Mouse (Mus musculus) forebrain, embryonic 10.5 days (tissue): ENCODE results near the gene Gstt2. TPM values are rescaled to one million over a fixed set of nuclear protein-coding genes. Genes with fewer than 3 reads are reported as not detected.
"Not testable (repeated sequence)": the region's sequence is repeated elsewhere in the genome, so short reads cannot be mapped to it uniquely, and the experiment has no call there.

Experiments
- DNase-seq: peaks from one replicate; pipeline ENCODE4 v3.0.0-alpha.2; 2017; ENCODE audit warnings: low spot score; ENCODE audit errors: extremely low spot score
- H3K27ac ChIP-seq: fragments of 300-500 bp; sonication (generic); 2 replicates; pipeline ENCODE4 v1.5.1; 2016; ENCODE audit warnings: mild to moderate bottlenecking
- H3K27me3 ChIP-seq: fragments of 300-500 bp; sonication (generic); 2 replicates; pipeline ENCODE4 v1.6.1; 2016; ENCODE audit warnings: mild to moderate bottlenecking; ENCODE audit not compliant: poor library complexity, severe bottlenecking
- H3K36me3 ChIP-seq: fragments of 300-500 bp; sonication (generic); replicated peaks from 2 replicates; pipeline ENCODE4 v1.6.1; 2016; ENCODE audit warnings: mild to moderate bottlenecking, moderate library complexity
- H3K4me1 ChIP-seq: fragments of 300-500 bp; sonication (generic); 2 replicates; pipeline ENCODE4 v1.6.1; 2016
- H3K4me3 ChIP-seq: fragments of 300-500 bp; sonication (generic); 2 replicates; pipeline ENCODE4 v1.5.1; 2016; ENCODE audit warnings: mild to moderate bottlenecking, moderate library complexity
- H3K9me3 ChIP-seq: fragments of 300-500 bp; sonication (generic); 2 replicates; pipeline ENCODE4 v1.6.1; 2016; ENCODE audit warnings: mild to moderate bottlenecking, moderate library complexity
- WGBS: fragments of 180-500 bp; shearing (Covaris S2); methylation state at CpG from one replicate; pipeline ENCODE4 v1.1.7; 2016; 5-methylcytosine and 5-hydroxymethylcytosine counted together
- polyA plus RNA-seq: library from polyadenylated mRNA; unstranded; fragments of >200 nt; fragmentation: Nextera tagmentation; extraction: Ambion mirVana; gene quantifications from 2 replicates; pipeline ENCODE4 v1.2.1, GENCODE M21; 2016

Gene Gstt2
- polyA plus RNA-seq, 1 experiment from 2014 or later: 7.3 TPM

DNA sequence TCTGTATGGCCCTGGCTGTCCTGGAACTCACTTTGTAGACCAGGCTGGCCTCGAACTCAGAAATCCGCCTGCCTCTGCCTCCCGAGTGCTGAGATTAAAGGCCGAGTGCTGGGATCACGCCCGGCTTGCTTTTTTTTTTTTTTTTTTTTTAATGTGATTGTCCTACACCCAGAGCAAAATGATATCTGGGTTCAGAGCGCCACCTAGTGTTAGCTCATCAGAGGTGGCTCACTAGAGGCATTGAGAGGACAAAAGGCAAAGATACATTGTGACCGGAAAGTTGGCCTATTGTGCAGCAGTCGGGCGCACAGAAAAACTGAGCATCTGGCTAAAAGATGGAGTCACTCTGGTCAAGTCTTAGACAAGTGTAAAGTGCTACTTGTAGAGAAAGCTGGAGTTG lies 16.2 kb upstream of the Gstt2 start:
- Histone ChIP-seq H3K36me3 (peaks cover 31% of the 10 kb centered on the region), H3K4me3 (no peak overlapping the region), H3K4me1 (peaks cover 44% of the 10 kb centered on the region), H3K27ac (0 out of 2 replicates have a peak overlapping the region, but pooled peaks have one; percentile 25), H3K9me3 (0 out of 2 replicates have a peak, but pooled peaks cover 3% of the 10 kb centered on the region), H3K27me3 (peaks cover 3% of the 10 kb centered on the region; the same call in 1 of the 2 replicates)
- peak; percentile 73 for DNase-seq
- 38% methylated on average over 10 of the region's 10 CpGs for WGBS

DNA sequence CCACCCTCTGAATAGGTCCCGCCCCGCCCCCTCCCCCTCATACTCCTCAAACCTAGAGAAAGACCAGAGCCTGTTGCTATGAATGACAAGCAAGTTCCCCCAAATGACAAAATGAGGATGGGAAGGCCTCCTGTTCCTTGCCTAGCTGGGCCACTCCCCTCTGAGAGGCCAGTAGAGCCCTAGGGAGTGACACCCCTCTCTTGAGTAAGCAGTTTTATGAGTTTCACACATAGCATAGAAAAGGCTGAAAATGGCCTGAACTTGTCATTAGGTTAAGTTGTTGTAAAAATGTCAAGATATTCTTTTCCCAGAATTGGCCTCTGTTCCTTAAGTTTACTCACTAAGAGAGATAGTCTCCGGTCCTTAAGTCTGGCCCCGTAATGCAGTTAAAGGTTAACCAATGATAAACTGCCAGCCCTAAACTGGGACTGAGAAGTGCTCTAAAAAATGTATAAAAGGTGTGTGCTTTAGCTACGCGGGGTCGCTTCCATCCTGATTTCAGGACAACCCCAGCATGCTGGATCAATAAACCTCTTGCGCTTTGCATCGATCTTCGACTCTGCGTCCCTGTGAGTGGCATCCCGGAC lies 15.4 kb upstream of the Gstt2 start:
- Histone ChIP-seq H3K9me3 (0 out of 2 replicates have a peak, but pooled peaks cover 3% of the 10 kb centered on the region), H3K4me3 (no peak overlapping the region), H3K4me1 (peaks cover 39% of the 10 kb centered on the region), H3K27me3 (peaks cover 3% of the 10 kb centered on the region; the same call in 1 of the 2 replicates), H3K36me3 (peaks cover 23% of the 10 kb centered on the region), H3K27ac (no peak overlapping the region)
- no peak for DNase-seq
- 96% methylated on average over 12 of the region's 12 CpGs for WGBS

DNA sequence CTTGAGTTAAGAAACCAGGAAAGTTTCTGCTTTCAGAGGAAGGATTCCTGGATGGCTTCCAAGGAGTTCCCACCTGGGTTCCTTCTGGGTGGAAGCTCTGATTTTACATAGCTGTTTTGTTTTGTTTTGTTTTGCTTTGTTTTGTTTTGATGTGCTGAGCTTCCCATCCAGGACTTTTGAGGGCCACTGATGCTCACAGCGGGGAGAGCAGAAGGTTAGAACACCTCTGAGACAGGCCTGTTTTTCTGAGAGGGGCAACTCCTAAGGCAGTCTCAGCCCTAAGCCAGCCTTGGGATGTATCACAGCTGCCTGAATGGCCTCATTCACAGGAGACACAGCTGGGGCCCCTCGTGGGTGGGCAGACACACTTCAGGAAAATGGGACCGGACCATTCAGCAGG lies 14.5 kb upstream of the Gstt2 start:
- no peak overlapping the region for H3K27ac ChIP-seq
- 37% methylated on average over 3 of the region's 3 CpGs for WGBS

DNA sequence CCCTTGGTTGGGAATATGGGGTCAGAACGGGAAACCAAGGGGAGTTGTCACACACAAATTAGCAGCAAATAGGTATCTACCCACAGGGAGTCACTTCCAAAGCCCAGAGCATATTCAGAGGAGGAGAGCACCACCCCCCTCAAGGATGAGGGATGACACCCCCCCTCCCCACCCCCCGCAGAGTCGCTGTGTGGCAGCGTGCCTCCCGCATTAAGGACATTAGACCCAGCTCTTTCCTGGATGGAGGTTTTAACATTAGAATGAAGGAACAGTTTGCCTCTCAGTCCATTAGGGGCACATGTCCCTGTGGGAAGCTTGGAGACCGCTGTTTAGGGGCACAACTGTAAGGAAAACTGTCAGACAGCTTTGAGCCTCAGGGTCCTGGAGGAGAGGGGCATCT lies 13.9 kb upstream of the Gstt2 start:
- Histone ChIP-seq H3K27me3 (peaks cover 3% of the 10 kb centered on the region; the same call in 1 of the 2 replicates), H3K9me3 (0 out of 2 replicates have a peak, but pooled peaks cover 3% of the 10 kb centered on the region), H3K4me1 (peaks cover 34% of the 10 kb centered on the region), H3K36me3 (peaks cover 7% of the 10 kb centered on the region), H3K27ac (0 out of 2 replicates have a peak overlapping the region, but pooled peaks have one; percentile 0), H3K4me3 (no peak overlapping the region)
- DNase-seq: no peak
- 5% methylated on average over 6 of the region's 6 CpGs for WGBS

More for the DNA sequence above, 14.5 kb upstream of the Gstt2 start:
- Histone ChIP-seq H3K36me3 (peaks cover 13% of the 10 kb centered on the region), H3K27me3 (peaks cover 3% of the 10 kb centered on the region; the same call in 1 of the 2 replicates), H3K4me3 (no peak overlapping the region), H3K9me3 (0 out of 2 replicates have a peak, but pooled peaks cover 3% of the 10 kb centered on the region), H3K4me1 (peaks cover 34% of the 10 kb centered on the region)
- no peak for DNase-seq

DNA sequence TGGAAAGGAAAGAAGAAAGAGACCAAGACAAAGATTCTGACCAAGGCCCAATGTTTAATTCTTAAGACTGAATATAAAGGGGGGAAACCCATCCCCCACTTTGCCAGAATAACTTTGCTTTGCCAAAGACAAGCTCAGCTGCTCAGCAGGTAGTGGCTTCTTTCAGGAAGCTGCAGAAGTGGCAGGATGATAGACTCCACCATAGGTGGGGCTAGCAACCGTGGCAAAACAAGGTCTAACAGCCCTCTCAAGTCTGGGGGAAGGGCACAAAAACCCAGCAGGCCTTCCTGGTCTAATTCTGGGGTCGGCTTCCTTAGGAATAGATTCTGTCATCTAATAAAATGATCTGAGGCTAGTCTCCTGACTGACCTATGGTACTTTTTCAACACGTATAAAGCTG lies 11.2 kb upstream of the Gstt2 start:
- no peaks in the 10 kb centered on the region for H3K36me3 ChIP-seq
- peaks cover 3% of the 10 kb centered on the region; the same call in 1 of the 2 replicates for H3K27me3 ChIP-seq
- DNase-seq: no peak
- H3K9me3 ChIP-seq: 0 out of 2 replicates have a peak, but pooled peaks cover 3% of the 10 kb centered on the region
- H3K4me3 ChIP-seq: no peak overlapping the region
- peaks cover 34% of the 10 kb centered on the region for H3K4me1 ChIP-seq
- no peak overlapping the region for H3K27ac ChIP-seq
- 29% methylated on average over 3 of the region's 3 CpGs for WGBS

DNA sequence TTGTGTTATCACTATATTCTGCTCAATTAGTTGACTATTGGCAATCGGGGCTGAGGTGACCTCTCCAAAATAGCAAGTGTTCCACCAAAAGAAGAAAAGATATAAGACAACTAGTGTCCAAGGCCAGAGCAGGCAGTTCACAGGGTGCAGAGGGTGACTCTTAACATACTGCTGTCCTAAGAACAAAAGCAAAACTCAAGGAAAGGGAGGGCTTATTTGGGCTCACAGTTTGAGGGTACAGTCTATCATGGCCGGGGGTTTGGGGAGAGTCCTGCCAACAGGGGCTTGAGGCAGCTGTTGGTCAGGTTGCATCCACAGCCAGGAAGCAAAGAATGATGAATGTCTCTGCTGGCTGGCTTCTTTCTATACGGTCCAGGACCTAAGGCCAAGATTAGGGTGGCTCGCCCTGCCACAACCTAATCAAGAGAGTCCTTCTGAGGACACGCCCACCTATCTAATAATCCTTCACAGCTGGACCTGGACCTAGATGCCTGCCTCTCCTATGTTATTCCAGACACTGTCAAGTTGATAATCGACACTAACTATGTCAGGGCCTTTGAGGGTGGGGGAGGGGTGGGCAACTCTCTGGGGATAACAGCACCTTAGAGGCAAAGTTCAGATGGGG lies 8.2 kb upstream of the Gstt2 start:
- Histone ChIP-seq H3K27me3 (no peaks in the 10 kb centered on the region), H3K4me3 (no peak overlapping the region), H3K36me3 (no peaks in the 10 kb centered on the region), H3K9me3 (no peaks in the 10 kb centered on the region), H3K4me1 (peaks cover 17% of the 10 kb centered on the region), H3K27ac (no peak overlapping the region)
- WGBS: 82% methylated on average over 6 of the region's 6 CpGs
- no peak for DNase-seq

DNA sequence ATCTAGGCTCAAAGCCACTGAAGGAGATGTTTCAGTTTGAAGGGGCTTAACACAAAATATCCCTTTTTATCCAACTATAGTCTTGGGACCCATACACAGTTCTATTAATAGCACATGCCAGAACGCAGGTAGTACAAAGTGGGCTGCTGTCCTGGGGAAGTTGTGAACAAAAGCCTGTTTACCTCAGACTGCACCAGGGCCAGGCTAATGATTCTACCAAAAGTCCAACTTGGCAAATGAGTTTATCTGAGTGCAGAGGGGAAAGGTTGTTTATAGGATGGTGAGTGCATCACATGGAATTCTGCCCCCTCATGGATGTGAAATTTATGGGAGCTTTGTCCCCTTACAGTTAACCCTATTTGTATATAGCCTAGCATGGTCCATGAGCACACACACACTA lies 7.6 kb upstream of the Gstt2 start:
- peaks cover 13% of the 10 kb centered on the region for H3K4me1 ChIP-seq
- H3K27ac ChIP-seq: no peak overlapping the region
- no peaks in the 10 kb centered on the region for H3K36me3 ChIP-seq
- WGBS: 86% methylated on average over 1 of the region's 1 CpGs
- H3K9me3 ChIP-seq: no peaks in the 10 kb centered on the region
- DNase-seq: no peak
- no peak overlapping the region for H3K4me3 ChIP-seq
- H3K27me3 ChIP-seq: no peaks in the 10 kb centered on the region

DNA sequence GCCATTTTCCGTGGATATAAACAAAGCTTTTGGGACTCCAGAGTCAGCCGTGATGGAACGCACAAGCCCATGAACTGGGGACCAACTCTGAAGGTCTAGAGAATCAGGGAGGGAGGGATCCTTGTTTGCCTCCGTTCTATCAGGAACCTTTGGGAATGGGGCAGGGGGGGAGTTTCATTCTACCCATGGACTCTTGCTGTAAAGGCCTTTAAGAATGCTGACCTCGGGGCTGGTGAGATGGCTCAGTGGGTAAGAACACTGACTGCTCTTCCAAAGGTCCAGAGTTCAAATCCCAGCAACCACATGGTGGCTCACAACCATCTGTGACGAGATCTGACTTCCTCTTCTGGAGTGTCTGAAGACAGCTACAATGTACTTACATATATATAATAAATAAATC lies 6.7 kb upstream of the Gstt2 start:
- not testable (repeated sequence) for DNase-seq, H3K36me3 ChIP-seq, H3K4me3 ChIP-seq, H3K27me3 ChIP-seq, H3K9me3 ChIP-seq, H3K4me1 ChIP-seq, H3K27ac ChIP-seq
- 79% methylated on average over 6 of the region's 6 CpGs for WGBS

DNA sequence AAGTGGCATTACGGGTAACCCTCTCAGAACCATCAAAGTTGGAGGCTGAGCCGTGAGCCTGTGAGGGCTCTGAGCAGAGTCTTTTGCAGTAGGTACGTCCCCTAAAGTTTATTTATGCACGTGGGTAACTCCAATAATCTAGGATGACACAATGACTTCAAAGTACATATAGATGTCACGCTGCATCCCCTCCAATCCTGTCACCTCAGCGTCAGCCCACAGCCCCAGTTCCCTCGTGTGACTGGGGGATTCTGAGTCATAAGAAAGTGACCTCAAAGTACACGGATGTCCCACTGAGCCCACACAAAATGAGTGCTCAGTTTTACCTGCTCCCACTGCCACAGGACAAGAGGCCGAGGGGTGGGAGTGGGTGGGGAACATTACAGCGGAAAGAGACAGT lies 1.9 kb upstream of the Gstt2 start:
- Histone ChIP-seq H3K4me3 (no peak overlapping the region), H3K4me1 (peaks cover 49% of the 10 kb centered on the region), H3K27me3 (peaks cover 15% of the 10 kb centered on the region), H3K27ac (no peak overlapping the region), H3K9me3 (no peaks in the 10 kb centered on the region), H3K36me3 (no peaks in the 10 kb centered on the region)
- 93% methylated on average over 10 of the region's 10 CpGs for WGBS
- no peak for DNase-seq

DNA sequence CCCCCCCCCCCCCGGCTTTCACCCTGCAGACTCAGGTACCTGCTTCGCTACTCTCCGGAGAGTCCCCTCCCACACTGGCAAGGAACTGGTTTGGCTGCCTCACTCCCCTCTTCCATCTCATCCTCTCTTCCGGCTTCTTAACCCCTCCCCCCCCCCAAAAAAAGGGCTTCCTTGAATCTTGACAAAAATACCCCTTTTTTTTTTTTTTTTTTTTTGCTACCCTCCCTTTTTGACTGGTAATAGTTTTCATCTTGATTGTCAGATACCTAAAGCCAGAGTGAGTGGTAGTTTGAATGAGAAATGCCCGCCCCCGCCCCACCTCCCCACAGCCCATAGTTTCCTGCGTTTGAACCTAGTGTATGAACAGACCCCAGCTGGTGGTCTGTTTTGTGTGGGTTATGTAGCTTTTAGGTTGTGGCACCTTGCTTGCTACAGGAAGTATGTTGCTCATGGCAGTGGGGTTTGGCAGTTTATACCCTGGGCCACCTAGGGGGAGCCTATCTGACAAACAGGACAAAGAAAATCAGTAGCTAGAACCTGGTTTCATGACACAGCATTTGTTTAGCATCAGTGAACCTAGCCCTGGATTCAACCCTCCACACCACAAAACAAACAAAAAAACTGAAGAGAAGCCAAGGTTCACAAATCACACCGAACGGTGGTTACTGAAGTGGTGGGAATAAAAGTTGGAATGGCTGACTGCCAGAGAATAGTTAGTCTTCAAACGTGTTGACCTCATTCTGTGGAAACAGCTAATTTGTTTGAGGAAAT lies 1.3 kb downstream of the Gstt2 start:
- H3K4me3 ChIP-seq: peak overlapping the region; percentile 56
- no peaks in the 10 kb centered on the region for H3K9me3 ChIP-seq
- peak overlapping the region; percentile 56 for H3K27ac ChIP-seq
- peaks cover 37% of the 10 kb centered on the region for H3K27me3 ChIP-seq
- H3K36me3 ChIP-seq: no peaks in the 10 kb centered on the region
- peaks cover 59% of the 10 kb centered on the region for H3K4me1 ChIP-seq
- DNase-seq: no peak
- WGBS: 20% methylated on average over 10 of the region's 10 CpGs

DNA sequence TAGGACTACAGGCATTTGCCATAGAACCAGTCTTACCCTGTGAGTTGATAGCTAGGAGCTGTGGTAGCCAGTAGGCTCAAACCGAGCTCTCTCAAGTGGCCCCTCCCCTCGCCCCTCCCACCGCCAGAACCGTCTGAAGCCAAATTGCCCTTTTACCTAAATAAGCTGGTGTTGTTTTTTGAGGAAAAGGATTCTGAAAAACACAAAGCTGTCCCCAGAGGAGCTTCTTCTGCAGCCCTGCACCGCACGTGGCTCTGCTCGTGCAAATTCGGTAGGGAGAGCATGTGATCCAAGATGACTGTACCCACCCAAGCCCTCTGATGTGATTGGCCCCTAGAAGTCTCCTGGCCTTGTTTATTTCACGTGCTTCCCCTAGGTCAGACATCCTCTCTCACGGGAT lies 1.9 kb downstream of the Gstt2 start:
- H3K27ac ChIP-seq: peak overlapping the region; percentile 56
- peak; percentile 47 for DNase-seq
- WGBS: 1% methylated on average over 10 of the region's 10 CpGs
- no peaks in the 10 kb centered on the region for H3K9me3 ChIP-seq
- peaks cover 37% of the 10 kb centered on the region for H3K27me3 ChIP-seq
- peak overlapping the region; percentile 56 for H3K4me3 ChIP-seq
- H3K36me3 ChIP-seq: no peaks in the 10 kb centered on the region
- peaks cover 59% of the 10 kb centered on the region for H3K4me1 ChIP-seq

DNA sequence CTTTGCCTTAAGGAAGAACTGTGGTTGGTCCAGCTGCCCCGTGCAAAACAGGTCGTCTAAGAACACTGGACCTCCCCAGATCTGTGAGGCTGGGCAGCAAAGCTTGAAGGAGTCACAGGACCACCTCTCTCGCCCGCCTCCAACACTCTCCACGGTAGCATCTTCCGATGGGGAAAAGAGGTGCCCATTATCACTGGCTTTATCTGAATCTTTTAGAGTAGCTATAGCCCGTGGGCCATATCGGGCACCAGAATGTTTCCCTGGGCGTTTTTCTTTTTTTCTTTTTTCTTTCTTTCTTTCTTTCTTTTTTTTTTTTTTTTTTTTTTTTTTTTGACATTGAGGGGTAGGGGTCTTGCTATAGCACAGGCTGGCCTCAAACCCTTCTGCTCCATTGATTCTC lies 2.5 kb downstream of the Gstt2 start:
- Histone ChIP-seq H3K9me3 (no peaks in the 10 kb centered on the region), H3K4me1 (peaks cover 59% of the 10 kb centered on the region), H3K27me3 (peaks cover 37% of the 10 kb centered on the region), H3K36me3 (no peaks in the 10 kb centered on the region), H3K27ac (peak overlapping the region; percentile 77), H3K4me3 (peak overlapping the region; percentile 56)
- no peak for DNase-seq
- 8% methylated on average over 9 of the region's 9 CpGs for WGBS

DNA sequence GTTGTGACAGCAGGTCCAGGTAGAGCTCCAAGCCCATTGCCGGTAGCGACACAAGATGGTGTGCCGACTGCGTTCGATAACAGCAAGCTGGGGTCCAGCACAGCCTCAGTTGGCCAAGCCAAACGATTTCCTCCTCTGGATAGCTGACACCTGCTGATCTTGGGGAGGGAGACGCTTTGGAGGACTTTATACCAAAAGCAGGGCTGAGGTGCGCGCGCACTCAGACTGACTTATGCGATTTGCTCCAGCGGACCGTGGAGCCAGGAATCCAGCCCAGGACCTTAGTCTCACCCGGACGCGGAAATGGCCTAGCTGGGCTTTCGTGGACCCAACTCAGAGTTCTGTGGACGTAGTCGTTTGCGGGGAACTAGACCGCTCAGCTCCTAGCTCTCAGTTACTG lies 3.0 kb downstream of the Gstt2 start:
- Histone ChIP-seq H3K36me3 (no peaks in the 10 kb centered on the region), H3K4me3 (peak overlapping the region; percentile 56), H3K27me3 (peaks cover 37% of the 10 kb centered on the region), H3K27ac (peak overlapping the region; percentile 77), H3K9me3 (no peaks in the 10 kb centered on the region), H3K4me1 (peaks cover 59% of the 10 kb centered on the region)
- peak; percentile 74 for DNase-seq
- 3% methylated on average over 21 of the region's 21 CpGs for WGBS
